Mouse (Mus musculus): ENCODE results near the gene Akap5.

The Akap5 gene

DNA sequence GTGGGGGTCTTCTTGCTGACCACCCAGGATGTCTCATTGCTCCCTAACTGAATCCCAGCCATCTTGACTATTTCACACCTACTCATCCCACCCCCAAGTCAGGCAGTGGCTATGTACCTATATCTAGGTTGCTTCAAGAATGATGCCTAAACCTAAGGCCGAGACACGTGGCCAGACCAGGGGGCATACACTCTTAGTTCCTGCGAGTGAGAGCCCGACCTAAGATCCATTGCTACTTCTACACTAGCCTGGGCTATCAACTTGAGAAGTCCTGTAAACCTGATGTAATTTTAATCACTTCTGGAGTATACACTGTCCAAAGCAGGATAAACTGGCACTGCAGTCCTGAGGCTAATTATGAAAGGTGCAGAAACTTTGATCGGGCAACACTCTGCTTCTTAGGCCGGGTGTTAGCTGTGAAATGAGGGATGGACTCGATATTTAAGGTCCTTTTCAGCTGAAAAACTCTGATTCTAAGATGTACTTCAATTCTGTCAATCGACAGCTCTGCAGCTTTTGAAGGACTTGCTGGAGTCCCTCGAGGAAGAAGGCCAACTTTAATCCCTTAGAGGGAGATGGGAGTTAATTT, 43.6 kb downstream of the Akap5 start:
- peak in 1 of 2 experiments; percentile 25 for DNase-seq (ENCODE audit: low spot score in 2 of 2)

GRCm38 (mm10) chr12:76368790-76369205, 44.1 kb downstream of the Akap5 start:
- peak in 1 of 2 experiments; percentile 51 for DNase-seq (ENCODE audit: low spot score in 2 of 2)

GRCm38 (mm10) chr12:76369206-76369977, 44.7 kb downstream of the Akap5 start, which contains the start of gene Zbtb25:
Gene Zbtb25 (minus strand): TSS chr12:76369602.
- peak; percentile 84 to 85 for DNase-seq (ENCODE audit: low spot score in 2 of 2)

- peak; percentile 86 to 88 for DNase-seq (ENCODE audit: low spot score in 2 of 2)
Observed at GRCm38 (mm10) chr12:76369978-76370830, 45.5 kb downstream of the Akap5 start, which contains the start of gene Zbtb1. Gene Zbtb1 (plus strand): TSS chr12:76370266.

- peak; percentile 79 to 81 for DNase-seq (ENCODE audit: low spot score in 2 of 2)
Observed at GRCm38 (mm10) chr12:76370831-76371571, 46.3 kb downstream of the Akap5 start.

DNA sequence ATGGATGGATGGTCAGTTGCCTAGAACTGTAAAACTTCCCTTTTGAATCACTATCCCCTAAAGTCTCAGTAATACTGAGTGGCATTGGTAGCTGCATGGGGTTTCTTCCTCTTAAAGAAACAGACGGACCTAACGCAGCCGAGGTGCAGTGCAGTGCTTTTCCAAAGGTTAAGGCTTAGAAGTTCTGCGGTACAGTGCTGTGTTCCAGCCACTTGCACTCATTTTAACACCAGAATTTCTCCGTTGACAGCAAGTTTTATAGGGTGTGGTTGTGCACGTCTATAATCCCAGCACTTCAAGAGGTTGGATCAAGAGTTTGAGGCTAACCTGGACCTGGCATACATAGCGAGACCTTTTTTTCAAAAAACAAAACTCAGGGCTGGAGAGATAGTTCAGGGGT, 47.4 kb downstream of the Akap5 start:
- DNase-seq (ENCODE audit: low spot score in 2 of 2) = peak in 1 of 2 experiments; percentile 11

- peak in 1 of 2 experiments; percentile 32 for DNase-seq (ENCODE audit: low spot score in 2 of 2)
Observed at GRCm38 (mm10) chr12:76372881-76373818, 48.5 kb downstream of the Akap5 start.

- DNase-seq (ENCODE audit: low spot score in 2 of 2) = no peak
Observed at GRCm38 (mm10) chr12:76373991-76374390, 49.3 kb downstream of the Akap5 start.

- no peak for DNase-seq (ENCODE audit: low spot score in 2 of 2)
Observed at GRCm38 (mm10) chr12:76374911-76375310, 50.2 kb downstream of the Akap5 start.

DNA sequence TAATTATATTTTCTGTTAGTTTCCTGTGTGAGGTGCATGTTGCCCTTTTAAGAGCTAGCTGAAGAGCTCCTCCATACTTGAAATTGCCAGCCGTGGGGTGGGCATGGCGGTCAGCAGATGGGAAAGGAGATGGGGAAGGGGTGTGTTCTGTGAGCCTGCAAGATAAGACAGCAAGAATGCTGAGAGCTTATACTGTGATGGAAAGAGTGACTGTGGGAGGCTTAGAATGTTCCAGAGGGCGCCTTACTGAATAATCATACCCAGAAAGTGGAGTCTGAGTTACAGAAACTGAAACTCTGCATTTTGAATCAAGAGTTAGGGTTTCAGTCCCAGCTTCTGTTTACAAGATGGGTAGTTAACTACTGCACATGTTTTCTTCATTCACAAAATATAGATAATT, 50.8 kb downstream of the Akap5 start:
- peak in 1 of 2 experiments; percentile 41 for DNase-seq (ENCODE audit: low spot score in 2 of 2)

DNA sequence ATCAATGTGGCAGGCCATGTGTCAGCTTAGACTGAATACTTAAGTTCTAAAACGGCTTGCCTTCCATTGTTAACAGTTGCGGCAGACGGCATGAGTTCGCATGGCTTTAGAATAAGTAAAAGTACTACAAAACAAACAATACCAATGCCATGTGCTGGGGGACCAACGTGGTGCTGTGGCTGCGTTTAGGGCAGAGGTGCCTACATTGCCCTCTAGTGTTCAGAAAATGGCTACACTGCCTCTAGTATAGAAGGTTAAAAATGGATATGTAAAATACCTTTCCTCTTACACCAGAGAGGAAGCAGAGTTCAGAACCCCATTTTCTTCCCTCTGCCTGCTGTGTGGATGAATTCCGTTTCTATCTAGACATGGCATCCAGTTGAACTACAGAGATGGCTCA, 52.0 kb downstream of the Akap5 start:
- DNase-seq (ENCODE audit: low spot score in 2 of 2) = peak; percentile 68 to 74

GRCm38 (mm10) chr12:76377059-76377458, 52.4 kb downstream of the Akap5 start:
- DNase-seq (ENCODE audit: low spot score in 2 of 2) = peak; percentile 49 to 61

DNA sequence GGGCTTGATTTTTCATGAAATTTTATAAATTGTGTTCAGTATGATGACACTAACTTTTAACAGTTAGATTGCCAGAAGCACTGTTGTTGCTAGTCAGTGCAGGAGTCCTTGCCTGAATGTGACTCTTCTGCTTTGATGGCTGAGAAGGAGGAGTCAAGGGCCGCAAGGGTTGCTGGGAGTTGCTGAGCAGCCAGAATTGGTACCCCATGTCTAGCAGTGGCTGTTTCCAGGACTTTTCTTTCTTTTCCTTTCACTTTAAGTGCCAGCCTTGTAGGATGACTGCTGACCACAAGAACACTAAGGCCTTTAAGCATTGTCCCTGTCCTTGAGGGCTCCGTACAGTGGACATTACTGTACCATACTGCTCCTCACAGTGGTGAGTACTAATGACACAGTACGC, 53.0 kb downstream of the Akap5 start:
- DNase-seq (ENCODE audit: low spot score in 2 of 2) = no peak

DNA sequence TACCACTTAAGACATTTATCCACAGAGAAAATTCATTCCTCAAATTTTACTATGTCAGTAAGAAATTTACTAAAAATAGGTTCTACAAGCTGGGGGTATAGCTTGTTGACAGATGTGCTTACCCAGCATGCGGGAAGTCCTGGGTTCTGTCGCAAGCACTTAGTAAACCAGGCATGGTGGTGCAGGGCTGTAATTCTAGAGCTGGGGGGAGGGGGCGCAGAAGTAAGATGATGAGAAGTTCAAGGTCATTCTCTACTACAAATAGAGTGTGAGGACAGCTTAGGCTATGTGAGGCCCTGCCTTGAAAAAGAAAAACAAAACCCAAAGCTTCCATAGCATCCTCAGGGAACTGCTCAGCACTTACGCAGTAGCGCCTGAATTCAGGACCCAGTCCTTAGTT, 53.9 kb downstream of the Akap5 start:
- DNase-seq (ENCODE audit: low spot score in 2 of 2) = no peak

DNA sequence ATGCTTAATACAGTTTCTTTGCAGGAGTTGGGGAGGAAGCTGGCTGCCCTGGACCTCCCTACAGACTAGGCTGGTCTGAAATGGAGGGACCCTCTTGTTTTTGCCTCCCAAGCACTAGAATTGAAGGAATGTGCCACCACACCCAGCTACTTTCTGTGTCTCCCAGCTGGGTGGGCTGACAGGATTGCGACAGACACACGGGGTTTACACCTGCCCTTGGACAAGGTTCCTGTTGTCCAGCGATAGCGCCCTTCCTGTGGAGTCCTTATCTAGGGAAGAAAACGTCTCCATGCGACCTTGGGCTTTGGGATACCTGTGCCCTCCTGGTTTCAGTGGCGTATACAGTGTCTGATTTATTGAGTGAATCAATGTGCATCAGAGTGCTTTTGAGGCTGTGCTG, 55.5 kb downstream of the Akap5 start:
- DNase-seq (ENCODE audit: low spot score in 2 of 2) = no peak

Data from spleen, postnatal 36 days (tissue).